Mouse (Mus musculus): Measurements from ENCODE around the gene Parva. TPM values are rescaled to one million over a fixed set of nuclear protein-coding genes. Genes with fewer than 3 reads are reported as not detected.

Gene Parva
- total RNA-seq, 2 experiments from 2014 or later: not detected

GRCm38 (mm10) chr7:112587449-112587848, 160.1 kb downstream of the Parva start:
- ATAC-seq (replicated peaks; ENCODE audit: poor library complexity, severe bottlenecking): no peak

- ATAC-seq (replicated peaks; ENCODE audit: poor library complexity, severe bottlenecking): no peak
Observed at GRCm38 (mm10) chr7:112589530-112589929, 162.2 kb downstream of the Parva start.

GRCm38 (mm10) chr7:112593586-112593985, 166.3 kb downstream of the Parva start:
- no peak for ATAC-seq (replicated peaks; ENCODE audit: poor library complexity, severe bottlenecking)

- no peak for ATAC-seq (replicated peaks; ENCODE audit: poor library complexity, severe bottlenecking)
Observed at GRCm38 (mm10) chr7:112595226-112595850, 168.0 kb downstream of the Parva start.

- ATAC-seq (replicated peaks; ENCODE audit: poor library complexity, severe bottlenecking): no peak
Observed at GRCm38 (mm10) chr7:112599650-112600049, 172.3 kb downstream of the Parva start.

- ATAC-seq (replicated peaks; ENCODE audit: poor library complexity, severe bottlenecking): no peak
Observed at GRCm38 (mm10) chr7:112600163-112600562, 172.9 kb downstream of the Parva start.

GRCm38 (mm10) chr7:112602966-112603365, 175.7 kb downstream of the Parva start:
- ATAC-seq (replicated peaks; ENCODE audit: poor library complexity, severe bottlenecking): no peak

- ATAC-seq (replicated peaks; ENCODE audit: poor library complexity, severe bottlenecking): no peak
Observed at GRCm38 (mm10) chr7:112603496-112604170, 176.3 kb downstream of the Parva start.

- ATAC-seq (replicated peaks; ENCODE audit: poor library complexity, severe bottlenecking): no peak
Observed at GRCm38 (mm10) chr7:112604209-112604608, 176.9 kb downstream of the Parva start.

- ATAC-seq (replicated peaks; ENCODE audit: poor library complexity, severe bottlenecking): no peak
Observed at GRCm38 (mm10) chr7:112614046-112614790, 186.9 kb downstream of the Parva start.

- no peak for ATAC-seq (replicated peaks; ENCODE audit: poor library complexity, severe bottlenecking)
Observed at GRCm38 (mm10) chr7:112614791-112615668, 187.7 kb downstream of the Parva start.

- ATAC-seq (replicated peaks; ENCODE audit: poor library complexity, severe bottlenecking): no peak
Observed at GRCm38 (mm10) chr7:112620322-112621179, 193.2 kb downstream of the Parva start.

- ATAC-seq (replicated peaks; ENCODE audit: poor library complexity, severe bottlenecking): no peak
Observed at GRCm38 (mm10) chr7:112627481-112627880, 200.2 kb downstream of the Parva start.

GRCm38 (mm10) chr7:112634505-112635213, 207.4 kb downstream of the Parva start:
- no peak for ATAC-seq (replicated peaks; ENCODE audit: poor library complexity, severe bottlenecking)

- no peak for ATAC-seq (replicated peaks; ENCODE audit: poor library complexity, severe bottlenecking)
Observed at GRCm38 (mm10) chr7:112635936-112636335, 208.6 kb downstream of the Parva start.
